Mouse (Mus musculus): ENCODE data around the gene Cbln3.

Cbln3 gene

DNA sequence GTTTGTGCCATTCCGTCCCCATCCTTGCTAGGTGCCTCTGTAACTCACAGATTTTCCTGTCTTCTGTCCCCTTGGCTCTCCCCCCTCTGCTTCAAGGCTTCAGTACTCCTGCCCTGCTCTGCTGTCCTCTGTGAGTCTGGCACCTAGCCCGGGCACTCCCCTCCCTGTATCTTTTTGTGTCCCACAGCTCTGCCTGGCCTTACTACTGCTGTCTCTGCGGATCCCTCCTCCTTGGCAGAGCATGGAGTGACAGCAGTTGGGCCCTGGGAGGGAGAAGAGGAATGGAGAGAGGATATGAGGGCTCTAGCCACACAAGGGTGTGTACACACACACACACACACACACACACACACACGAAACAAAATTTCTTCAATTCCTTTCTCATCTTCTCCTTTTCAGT, at the start of gene Cbln3:
TSS of gene Cbln3 (minus strand) at position 227 of the 400 bp plus-strand sequence.
- no peak for DNase-seq (ENCODE audit: low spot score)

DNA sequence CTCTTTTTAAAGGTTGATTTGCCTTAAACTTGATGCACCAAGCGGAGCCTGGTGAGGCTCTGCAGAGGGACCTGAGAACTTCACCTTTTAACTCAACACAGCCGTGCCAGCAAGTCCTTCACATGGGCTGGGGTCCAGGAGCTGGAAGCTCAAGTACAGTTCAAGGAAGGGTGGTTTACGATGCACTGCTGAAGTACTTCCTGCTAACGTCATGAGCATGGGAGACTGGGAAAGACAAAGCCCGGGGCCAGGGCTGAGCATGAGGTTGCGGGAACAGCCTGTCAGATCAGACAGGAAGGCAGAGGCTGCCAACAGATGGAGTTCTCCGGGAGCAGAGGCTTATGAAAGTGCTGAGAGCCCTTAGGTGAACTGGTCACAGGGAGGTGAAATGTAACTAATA, 49.4 kb upstream of the Cbln3 start:
- no peak for DNase-seq (ENCODE audit: low spot score)

DNA sequence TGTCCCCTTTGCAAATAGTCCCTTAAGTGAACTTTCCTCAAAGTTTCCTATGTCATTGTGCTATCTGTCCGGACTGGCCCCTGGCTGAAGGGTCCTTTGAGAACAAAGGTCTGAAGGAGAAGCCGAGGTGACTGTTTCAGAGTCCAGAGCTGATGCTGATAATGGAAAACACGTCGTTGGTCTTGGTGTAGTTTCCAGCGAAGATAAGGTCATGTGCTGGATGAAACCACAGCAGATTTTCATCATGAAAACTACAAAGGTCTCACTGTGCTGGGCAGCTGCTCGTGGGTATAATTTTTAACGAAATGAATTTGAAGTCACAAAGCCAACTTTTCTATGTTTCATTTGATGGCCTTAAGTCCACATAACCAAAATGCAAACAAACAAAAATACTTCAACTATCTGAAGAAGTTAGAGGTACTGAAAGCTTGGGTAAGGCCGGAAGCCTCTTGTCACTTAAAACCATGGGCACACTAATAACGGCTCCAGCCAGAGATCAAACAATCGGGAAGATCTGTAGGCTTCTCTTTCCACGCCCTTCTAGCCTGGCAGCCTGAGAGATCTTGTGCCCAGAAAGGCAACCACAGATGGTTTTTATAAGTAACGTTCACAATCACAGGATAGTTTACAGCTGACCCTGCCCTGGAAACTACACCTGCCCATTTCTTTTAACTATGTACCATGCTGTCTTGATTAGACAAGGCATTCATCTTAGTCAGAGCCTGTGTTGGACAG, 45.2 kb upstream of the Cbln3 start:
- no peak for DNase-seq (ENCODE audit: low spot score)

DNA sequence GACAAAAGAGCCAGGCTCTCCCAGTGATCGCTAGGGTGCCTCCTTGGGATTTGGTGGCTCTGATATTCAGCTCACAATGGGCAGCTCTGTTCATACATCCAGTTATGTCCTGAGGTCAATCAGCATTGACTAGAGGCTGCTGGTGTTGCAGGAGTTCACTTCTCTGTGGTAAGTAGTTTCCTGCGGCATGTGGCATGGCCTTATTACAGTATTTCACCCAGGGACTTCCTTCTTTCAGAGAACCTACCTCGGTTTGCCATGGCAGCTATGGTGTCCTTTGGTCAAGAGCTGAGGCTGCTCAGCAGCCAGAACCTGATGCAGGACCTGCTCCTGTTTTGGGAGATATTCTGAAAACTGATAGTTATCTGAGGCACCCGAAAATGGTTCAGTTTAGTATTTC, 42.7 kb upstream of the Cbln3 start:
- DNase-seq (ENCODE audit: low spot score), result no peak

DNA sequence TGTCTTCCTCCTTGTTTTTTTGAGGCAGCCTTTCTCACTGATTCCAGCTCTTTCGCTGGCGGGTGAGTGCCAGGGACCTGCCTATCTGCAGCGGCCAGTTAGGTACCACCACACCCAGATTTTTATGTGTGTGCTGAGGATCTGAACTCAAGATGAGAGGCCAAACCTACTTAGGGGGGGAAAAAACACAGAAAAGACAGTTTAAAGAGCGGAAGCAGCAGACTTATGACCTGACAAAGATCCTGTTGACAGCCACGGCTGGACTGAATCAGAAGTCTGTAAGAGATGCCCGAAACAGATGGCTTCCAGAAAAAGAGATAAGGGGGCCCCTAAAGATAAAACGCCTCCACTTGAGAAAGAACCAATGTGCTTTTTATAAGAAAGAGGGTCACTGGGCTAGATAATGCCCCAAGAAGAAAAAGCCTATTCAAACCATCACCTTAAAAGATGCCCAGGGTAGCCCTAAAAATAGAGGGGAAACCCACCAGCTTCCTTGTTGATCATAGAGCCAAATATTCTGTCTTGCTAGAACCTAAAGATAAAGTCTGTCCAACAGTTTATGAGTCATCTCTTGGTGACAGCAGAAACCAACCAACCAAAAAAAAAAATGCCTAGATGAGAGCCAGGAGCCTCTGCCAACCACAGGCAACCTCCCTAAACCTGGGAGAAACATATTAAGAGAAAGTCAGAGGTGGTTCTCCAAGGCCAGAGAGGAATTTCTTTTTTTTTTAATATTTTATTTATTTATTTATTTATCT, 38.5 kb upstream of the Cbln3 start:
- no peak for DNase-seq (ENCODE audit: low spot score)

DNA sequence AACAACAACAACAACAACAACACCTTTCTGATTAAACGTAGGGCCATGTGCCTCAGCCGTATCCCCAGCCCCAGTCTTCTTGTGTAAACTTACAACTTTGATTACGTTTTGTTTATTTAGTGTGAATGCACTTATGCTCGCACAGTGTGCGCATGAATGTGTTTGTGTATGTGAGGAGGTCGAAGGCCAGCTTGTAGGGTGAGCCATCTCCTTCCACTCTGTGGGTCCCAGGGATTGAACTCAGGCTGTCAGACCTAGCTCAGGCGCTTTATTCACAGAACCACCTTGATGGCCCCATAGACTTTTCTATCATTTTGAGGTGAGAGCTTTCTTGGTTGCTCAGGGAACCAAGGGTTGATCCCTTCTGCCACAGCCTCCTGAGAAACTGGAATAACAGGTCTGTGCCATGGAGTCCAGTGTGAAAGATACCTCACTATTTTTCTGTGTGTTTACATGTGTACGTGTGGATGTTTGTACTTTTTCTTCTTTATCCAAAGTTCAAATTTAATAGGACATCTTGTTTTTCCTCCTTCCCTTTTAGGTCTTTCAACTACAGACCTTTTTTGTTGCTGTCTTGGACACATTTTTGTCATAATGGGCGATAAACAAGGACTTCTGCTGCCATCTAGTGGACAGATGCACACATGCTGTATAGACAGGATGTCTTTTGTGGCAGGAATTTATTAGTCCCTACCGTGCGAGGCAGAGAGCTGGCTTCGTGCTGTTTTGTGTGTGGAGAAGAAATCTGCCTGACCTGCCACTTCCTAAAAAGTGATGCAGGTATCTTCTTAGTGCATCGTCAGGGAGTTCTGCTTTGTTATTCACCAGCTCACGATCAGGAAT, 34.3 kb upstream of the Cbln3 start:
- DNase-seq (ENCODE audit: low spot score), result peak; percentile 87

DNA sequence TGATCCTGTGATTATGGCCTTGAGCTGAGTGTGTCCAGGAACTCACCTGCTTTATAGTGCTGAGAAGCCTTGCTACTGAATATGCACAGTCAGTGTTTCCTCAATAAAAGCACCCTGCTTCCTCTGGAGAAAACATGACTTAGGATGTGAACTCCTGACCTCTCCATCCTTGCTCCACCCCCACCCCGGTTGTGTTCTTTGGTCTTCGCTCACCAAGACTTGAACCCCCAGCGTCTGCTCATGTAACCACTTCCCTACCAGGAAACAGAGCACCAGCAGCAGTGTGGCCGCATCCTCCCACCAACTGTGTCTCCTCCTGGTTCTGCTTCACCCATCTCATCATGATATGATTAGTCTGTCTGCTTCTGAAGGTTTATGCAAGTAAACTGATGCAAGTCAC, 29.2 kb upstream of the Cbln3 start:
- no peak for DNase-seq (ENCODE audit: low spot score)

DNA sequence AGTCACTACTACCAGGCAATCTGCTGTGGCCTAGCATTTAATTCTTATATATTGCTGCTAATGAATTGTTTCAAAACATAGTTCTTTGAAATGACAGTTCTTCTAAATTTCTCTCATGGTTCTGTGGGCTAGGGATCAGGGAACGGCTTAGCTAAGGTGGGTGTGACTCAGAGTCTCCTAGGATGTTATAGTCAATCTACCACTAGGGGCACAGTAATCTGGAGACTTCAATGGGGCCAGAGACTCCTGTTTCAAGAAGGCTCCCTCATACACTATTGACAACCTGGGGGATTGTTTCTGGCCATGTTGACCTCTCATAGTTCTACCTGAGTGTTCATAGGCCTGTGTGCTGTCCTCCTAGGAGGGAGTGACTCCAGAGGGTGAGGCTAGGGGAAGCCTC, 21.3 kb upstream of the Cbln3 start:
- DNase-seq (ENCODE audit: low spot score), result no peak

DNA sequence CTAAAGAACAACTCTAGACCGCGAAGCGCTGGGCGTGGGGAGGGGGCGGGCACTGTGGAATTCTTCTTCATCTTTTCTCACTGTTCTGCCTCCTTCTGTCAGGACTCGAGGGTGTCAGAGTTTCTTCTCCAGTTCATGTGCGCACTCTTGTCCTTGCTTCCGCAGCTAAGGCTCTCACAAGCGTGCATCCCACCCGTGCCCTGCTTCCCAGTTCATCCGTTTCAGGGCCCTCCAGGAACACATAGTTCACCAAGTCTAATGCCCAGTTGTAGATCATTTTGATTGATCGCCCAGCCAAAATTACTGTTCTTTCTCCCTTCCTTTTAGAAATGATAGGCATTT, 16.2 kb upstream of the Cbln3 start:
- no peak for DNase-seq (ENCODE audit: low spot score)

DNA sequence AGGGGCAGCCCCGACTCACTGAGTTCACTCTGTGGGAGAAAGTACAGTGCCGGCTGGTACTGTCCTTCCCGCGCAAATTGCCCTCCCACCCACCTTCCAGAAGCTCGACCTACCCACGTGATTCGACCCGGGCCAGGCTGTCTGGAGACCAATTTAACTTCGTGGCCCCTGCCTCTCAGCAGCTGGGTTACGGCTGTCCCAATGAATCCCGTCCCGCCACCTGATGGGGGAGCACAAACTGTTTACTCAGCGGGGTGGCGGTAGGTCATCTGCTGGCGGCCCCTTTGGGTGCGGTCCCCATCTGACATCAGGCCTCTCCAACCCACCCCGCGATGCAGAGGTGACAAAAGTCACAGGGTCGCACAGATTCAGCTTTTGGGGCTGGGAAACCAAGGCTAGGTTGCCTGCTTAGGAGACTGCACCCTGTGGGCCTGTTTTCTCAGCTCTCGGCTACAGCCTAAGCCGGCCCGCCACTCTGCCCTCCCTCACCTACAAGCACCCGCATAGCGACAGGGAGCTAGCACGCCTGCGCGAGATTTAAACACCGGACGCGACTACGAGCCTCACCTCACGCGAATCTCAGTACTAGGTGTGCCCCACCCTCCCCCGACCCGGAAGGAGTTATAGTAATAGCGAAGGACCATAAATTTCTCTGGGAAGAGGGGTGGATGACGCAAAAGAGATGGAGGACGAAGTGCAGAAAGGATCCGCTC, 15.7 kb upstream of the Cbln3 start, which contains the start of gene Sdr39u1:
TSS of gene Sdr39u1 (minus strand) at position 593 of the 713 bp plus-strand sequence.
- DNase-seq (ENCODE audit: low spot score), result peak; percentile 31

DNA sequence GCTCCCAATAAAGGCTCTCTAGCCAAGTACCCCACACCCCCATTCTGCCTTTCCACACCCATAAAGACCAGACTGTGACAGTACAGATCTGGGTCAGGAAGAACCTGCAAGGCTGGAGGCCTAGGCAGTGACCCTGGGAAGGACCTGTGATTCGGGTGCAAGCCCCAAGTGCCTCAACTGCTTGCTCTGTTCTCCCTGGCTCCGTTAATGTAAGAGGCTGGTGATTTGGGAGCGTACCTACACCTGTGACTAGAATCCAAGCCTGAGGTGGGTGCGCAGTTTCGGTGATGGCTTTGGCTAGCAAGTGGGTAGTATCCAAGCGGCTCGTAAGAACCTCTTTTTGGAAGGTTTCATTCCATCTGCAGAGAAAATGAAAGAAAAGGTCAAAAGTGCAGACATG, 14.8 kb upstream of the Cbln3 start:
- no peak for DNase-seq (ENCODE audit: low spot score)

DNA sequence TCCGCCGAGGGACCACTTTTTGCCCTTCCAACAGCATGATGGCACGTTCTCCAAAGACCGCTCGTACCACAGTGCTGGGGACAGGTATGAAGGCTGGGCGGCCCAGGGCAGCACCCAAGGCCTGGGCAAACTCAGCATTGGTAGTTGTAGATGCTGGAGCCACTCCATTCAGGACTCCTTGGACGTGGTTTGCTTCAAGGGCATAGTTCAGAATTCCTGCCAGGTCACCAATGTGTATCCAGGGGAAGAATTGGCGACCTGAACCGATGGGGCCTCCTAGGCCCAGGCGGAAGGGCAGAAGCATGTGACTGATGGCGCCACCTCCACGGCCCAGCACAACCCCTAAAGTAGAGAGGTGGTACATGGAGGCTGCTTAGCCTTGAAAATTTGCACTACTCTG, 13.5 kb upstream of the Cbln3 start:
- no peak for DNase-seq (ENCODE audit: low spot score)

DNA sequence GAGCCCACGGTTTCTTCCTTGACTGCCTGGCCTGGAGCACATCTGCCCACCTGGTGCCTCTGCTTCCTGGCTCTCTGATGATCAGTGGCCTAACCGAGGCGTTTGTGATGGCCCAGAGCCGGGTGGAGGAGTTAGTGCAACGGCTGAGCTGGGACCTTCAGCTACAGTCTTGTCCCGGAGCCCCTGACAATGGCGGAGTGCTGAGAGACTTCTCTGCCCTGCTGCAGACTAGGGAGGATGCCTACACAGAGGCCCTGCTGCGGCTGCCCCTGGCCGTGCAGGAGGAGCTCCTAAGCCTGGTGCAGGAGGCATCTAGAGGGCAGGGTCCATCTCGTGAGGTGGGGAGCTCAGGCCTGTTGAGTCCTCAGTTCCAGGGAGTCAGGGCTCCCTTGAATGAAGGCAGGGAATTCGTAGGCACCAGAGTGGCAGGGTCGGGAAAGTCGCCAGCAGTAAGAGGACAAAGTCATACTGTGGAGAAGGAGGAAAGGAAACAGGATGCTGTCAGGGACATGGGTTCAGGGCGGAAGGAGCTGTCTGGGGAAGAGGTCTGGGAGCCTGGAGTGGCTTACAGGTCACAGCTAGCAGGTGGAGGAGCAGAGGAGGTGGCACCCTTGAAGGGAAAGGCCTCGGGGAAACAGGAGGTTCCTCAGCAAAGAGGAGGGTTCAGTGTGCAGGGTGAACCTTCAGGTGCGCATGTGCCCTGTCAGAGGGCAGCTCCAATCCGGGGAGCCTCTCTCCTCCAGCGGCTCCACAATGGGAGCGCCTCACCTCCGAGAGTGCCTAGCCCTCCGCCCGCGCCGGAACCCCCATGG, 2.6 kb upstream of the Cbln3 start:
- no peak for DNase-seq (ENCODE audit: low spot score)

DNA sequence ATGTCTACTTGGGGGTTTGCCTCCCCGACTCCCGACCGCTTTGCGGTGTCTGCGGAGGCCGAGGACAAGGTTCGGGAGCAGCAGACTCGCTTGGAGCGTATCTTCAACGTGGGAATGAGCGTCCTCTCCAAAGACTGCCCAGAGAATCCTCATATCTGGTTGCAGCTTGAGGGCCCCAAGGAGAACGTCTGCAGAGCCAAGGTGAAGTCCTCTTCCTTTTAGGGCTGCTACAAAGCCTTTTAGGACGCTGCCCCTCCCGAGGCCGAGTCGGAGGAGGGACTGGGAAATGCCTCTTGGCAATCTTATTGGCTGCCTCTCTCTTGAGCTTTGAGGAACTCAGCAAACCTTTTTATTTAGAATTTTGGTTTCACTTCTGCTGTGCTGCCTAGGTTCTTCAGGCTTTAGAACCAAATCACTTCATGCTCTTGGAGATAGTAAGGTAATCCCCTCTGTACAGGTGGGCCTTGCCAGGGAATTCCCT, 1.6 kb upstream of the Cbln3 start:
- DNase-seq (ENCODE audit: low spot score), result no peak

DNA sequence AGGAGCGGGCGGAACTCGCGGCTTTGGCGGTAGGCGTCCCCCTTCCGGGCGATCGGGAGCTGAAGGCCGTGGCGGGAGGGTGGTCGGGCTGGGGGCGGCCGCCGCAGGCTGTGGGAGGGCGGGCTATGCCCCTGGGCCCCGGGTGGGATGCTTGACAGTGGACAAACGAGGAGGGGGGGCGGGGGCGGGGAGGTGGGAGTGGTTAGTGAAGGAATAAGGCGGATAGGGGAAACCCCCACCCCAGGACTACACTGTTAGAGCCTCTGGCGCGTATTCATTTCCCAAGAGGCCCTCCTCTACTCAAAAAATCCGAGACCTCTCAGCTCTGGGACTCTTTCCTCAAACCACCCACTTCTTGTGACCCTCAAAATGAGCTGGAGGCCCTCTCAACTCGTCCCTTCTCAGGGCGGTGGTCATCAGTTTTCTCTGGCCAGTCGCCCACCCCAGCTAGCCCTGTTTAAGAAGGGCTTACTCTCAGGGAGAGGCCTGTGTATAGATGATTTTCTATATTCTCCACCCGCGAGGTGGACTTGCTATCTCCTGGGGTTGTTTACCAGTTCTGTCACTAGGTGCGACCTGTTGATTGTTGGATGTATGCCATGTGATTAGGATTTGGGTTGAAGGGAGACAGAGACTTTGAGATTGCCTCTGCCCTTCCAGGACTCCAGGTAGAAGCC, 1.1 kb upstream of the Cbln3 start:
- DNase-seq (ENCODE audit: low spot score), result no peak

DNA sequence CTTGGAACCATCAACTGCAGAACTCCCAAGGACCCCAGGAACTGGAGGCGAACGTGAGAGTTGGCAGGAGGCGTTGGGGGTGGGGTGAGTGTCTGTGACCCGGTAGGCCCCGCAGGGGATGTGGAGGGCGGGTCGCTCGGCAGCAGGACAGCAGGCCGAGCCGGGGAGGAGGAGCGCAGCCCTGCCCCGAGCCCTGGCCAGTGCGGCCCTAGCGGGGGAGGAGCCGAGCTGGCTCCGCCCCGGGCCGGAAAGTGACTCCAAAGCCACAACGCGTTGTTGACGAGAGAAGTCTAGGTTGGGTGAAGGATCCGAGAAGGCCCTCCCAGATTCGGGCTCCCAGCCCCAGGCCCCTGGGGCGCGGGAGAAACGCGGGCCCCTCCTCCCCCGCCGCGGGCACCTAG, 521 bp upstream of the Cbln3 start, which contains the start of gene Khnyn:
TSS of gene Khnyn (plus strand) at position 235 of the 401 bp plus-strand sequence.
- peak; percentile 50 for DNase-seq (ENCODE audit: low spot score)

DNA sequence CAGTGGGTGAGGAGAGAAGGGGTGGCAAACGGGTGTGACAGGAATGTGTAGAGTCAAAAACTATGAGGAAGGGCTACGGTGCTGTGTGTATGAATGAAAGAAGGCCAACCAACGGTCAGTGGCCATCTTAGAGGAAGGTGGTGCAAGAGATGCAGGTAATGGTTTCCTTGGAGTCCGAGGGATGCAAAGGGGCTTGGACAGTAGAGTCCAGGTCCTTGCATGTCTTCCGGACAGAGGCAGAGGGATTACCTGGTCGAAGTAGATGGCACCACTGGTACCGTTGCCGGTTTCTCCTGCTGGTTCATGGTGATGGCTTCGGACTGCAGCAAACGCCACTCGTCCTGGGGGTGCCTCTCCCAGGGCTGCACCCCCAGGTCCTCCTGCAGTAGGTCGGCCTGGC, 529 bp downstream of the Cbln3 start:
- no peak for DNase-seq (ENCODE audit: low spot score)

DNA sequence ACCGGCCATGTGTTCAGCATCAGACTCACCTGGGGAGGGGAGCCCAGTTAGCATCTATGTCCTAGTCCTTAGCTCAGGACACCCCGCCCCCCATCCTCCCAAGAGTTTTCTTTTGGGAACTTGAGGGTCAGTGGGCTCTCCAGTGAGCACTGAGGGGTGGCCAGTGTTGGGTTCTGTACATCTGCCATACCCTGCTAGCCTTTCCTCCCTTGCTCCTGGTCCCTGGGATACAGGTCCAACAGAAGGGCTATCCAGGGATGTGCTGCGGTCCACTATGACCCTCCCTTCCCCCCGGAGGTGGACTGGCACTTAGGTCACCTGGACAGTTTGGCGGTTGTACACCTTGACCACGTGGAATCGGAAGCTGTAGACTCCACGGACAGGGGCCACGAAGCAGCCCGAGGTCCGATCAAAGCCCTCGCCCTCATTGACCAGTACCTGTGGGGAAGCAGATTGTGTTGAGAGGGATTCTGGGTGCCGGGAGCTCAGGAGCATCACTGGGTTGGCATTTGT, 987 bp downstream of the Cbln3 start:
- DNase-seq (ENCODE audit: low spot score), result no peak

DNA sequence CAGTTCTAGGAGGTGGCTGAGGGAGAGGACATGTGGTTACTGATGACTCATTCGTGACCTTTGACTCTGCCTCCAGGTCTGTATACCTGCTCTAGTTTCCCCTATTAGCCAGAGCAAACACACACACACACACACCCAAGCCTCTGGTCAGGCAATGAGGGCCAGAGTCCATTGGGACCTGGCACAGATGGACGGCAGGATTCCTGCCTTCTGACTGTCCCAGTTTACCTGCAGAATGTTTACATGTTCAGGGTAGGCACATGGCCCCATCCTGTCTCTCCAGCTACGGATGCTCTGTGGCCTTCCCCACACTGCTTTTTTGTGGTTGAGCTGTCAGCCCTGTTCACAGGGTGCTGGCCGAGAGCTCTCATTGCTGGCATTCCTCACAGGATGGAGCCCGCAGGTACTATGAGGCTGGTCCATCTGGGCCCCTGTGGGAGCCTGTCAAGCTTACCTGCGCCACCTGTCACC, 2.0 kb downstream of the Cbln3 start:
- DNase-seq (ENCODE audit: low spot score), result no peak

DNA sequence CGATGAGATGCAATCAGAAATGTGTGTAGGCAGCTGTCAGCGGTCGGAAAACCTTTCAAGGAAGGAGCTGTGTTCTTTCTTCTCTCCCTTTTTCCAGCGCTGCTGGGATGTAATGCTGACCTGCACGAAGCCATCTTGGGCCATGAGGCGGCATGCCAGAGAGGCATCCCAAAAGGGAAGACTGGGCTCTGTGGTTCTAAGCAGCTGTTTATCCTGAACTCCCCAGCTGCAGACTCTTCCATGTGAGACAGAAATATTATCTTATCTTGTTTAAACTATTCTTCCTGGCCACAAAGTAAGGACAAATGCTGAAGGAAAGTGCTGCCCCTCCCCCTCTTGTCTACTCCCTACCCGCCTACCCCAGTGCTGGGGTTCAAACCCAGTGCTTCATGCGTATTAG, 3.2 kb downstream of the Cbln3 start:
- no peak for DNase-seq (ENCODE audit: low spot score)
